16 mouse cellular contexts compared by ENCODE assay signal in the genomic region with DNA sequence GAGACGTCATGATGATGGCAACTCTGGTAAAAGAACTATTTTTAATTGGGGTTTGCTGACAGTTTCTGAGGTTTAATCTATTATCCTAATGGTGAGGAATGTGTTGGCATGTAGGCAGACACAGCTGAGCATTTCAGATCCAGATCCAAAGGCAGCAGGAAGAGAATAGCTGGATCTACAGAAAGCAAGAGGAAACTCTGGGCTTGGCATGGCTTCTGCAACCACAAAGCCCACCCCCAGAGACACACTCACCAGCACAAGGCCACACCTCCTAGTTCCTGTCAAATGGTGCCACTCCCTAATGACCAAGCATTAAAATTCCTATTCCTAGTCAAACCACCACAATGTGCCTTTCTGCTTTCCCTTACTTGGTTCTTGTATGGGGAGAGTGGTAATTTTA. TPM values are rescaled to one million over a fixed set of nuclear protein-coding genes. Genes with fewer than 3 reads are reported as not detected.
DNase-seq lines count a peak whose midpoint lies in the region; ATAC-seq and TF ChIP-seq lines count a peak whose summit lies in the region.
"Had no signal": no experiment of that assay in that cellular context is flagged by ENCODE, and none has a peak within 500 bp of the region (broad histone marks: within the 10 kb centered on the region; RNA-seq: fewer than 3 reads in every experiment).

No protein-coding gene starts in this region.

- H3K4me2 ChIP-seq in neural tube, embryonic 15.5 days: no peak overlapping the region
- H3K4me2 ChIP-seq: hindbrain, embryonic 14.5 days had no signal

- no peak for TF ChIP-seq CTCF in lung, adult 2 months (IDR thresholded peaks at IDR 0.05; ENCODE audit: insufficient read depth, low read length)

- ATAC-seq in granulocyte monocyte progenitor cell, adult 5-6 weeks (replicated peaks; ENCODE audit: poor library complexity, severe bottlenecking): peak; percentile 95
- ATAC-seq in neural tube, embryonic 15.5 days (ENCODE audit: low FRiP score): no peak
- ATAC-seq: CD4-positive, CD25-positive, alpha-beta regulatory T cell, adult 4 months had no signal

- H3K27me3 ChIP-seq in neural tube, embryonic 15.5 days (replicated peaks): no peaks in the 10 kb centered on the region

- WGBS in lung, adult 2 months: 71% methylated on average over 1 of the region's 1 CpGs
- WGBS in neural tube, embryonic 15.5 days: 93% methylated on average over 1 of the region's 1 CpGs

- H3K4me1 ChIP-seq in lung, adult 2 months (ENCODE audit: control insufficient read depth, insufficient read depth, low read length): peaks cover 3% of the 10 kb centered on the region
- H3K4me1 ChIP-seq in neural tube, embryonic 15.5 days: no peaks in the 10 kb centered on the region

- TF ChIP-seq POLR2A in lung, adult 2 months (IDR thresholded peaks at IDR 0.05; ENCODE audit: borderline replicate concordance, extremely low read depth, low read depth, low read length): no peak

- peak; percentile 34 to 39 for DNase-seq in lung, adult 18-20 months
- DNase-seq in lung, adult 2 months: no peak
- peak; percentile 36 for DNase-seq in lung, postnatal 36 days
- DNase-seq in urinary bladder, postnatal 14 days (ENCODE audit: low spot score): no peak
- DNase-seq in right cerebral cortex, postnatal 36 days (ENCODE audit: low spot score in 2 of 2): no peak
- DNase-seq in thymus, postnatal 36 days: no peak
- DNase-seq: adrenal gland, postnatal 36 days; cerebellum, adult 11 months; kidney, adult 2 months; left cerebral cortex, postnatal 4 days; right cerebral cortex, postnatal 14 days had no signal

- no peak overlapping the region for H3K27ac ChIP-seq in neural tube, embryonic 15.5 days (replicated peaks)
- H3K27ac ChIP-seq: hindbrain, embryonic 14.5 days had no signal

- H3K9me3 ChIP-seq in neural tube, embryonic 15.5 days (replicated peaks): no peaks in the 10 kb centered on the region

- H3K4me3 ChIP-seq in lung, adult 2 months (replicated peaks; ENCODE audit: extremely low read depth, low read depth, low read length): no peak overlapping the region
- no peak overlapping the region for H3K4me3 ChIP-seq in neural tube, embryonic 15.5 days (replicated peaks)
- H3K4me3 ChIP-seq: erythroblast, embryonic 14.5 days had no signal

- no peaks in the 10 kb centered on the region for H3K36me3 ChIP-seq in neural tube, embryonic 15.5 days

- H3K9ac ChIP-seq in neural tube, embryonic 15.5 days (replicated peaks): no peak overlapping the region
- H3K9ac ChIP-seq: hindbrain, embryonic 14.5 days had no signal

RNA-seq across cellular contexts. Expression of gene Cab39l, which starts 30.0 kb away (rescaled TPM):
- 7.9 and 13.1 TPM in 2 replicates for polyA plus RNA-seq in lung, adult 2 months (2012; rRNA removed)
- total RNA-seq in granulocyte monocyte progenitor cell, adult 5-6 weeks (2014; fragmentation: Nextera tagmentation): 32.5 and 42.4 TPM in 2 replicates
- total RNA-seq in granulocyte monocyte progenitor cell, adult 5-6 weeks (2017): 31.0 and 43.0 TPM in 2 replicates
- 19.8 and 25.1 TPM in 2 replicates for polyA plus RNA-seq in neural tube, embryonic 15.5 days (2015; fragmentation: Nextera tagmentation; extraction: Ambion mirVana)

RNA-seq across cellular contexts. Expression of gene Setdb2, which starts 30.1 kb away (rescaled TPM):
- polyA plus RNA-seq in lung, adult 2 months (2012; rRNA removed): 3.1 and 5.1 TPM in 2 replicates
- 17.0 and 17.3 TPM in 2 replicates for total RNA-seq in granulocyte monocyte progenitor cell, adult 5-6 weeks (2014; fragmentation: Nextera tagmentation)
- total RNA-seq in granulocyte monocyte progenitor cell, adult 5-6 weeks (2017): 26.6 and 28.9 TPM in 2 replicates
- polyA plus RNA-seq in neural tube, embryonic 15.5 days (2015; fragmentation: Nextera tagmentation; extraction: Ambion mirVana): 3.9 and 7.1 TPM in 2 replicates

Comparison
In these comparisons a context has a peak if more than half of its experiments do, and no peak if none do; other contexts are left out.
1. DNase-seq: peak in lung, adult 18-20 months (2 of 2) and lung, postnatal 36 days (single experiment); none in lung, adult 2 months (single experiment), urinary bladder, postnatal 14 days (single experiment), right cerebral cortex, postnatal 36 days (0 of 2) and thymus, postnatal 36 days (0 of 2).